Mouse (Mus musculus) ovary, postnatal 14 days (tissue): ENCODE measurements at regions not wholly inside any gene's neighbourhood (a gene's known extent, or its start where the extent isn't known, plus 50 kb on each side); places are given as distances from the start of the nearest gene placed in this dataset.

Source experiments
- DNase-seq: peaks from one replicate; pipeline ENCODE4 v3.0.0; 2022; ENCODE audit warnings: low spot score

DNA sequence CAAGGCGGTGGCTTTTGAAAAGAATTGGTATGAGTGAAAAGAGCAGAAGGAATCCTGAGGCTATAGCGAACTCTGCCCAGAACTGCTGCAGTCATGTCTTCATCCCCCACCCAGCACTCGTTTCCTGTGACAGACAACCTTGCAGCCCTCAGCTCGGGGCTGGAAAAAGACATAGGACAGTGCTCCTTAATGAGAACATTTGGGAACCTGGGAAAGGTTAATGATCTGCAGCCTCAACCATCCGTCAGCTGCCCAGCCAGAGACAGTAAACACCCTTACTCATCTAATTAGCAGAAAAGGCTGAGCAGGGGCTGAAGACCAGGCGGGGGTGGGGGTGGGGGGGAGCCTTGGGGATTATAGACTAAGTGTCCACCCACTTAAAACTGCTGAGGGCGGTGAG is 76.3 kb upstream of the Arhgap36 start:
- no peak for DNase-seq

DNA sequence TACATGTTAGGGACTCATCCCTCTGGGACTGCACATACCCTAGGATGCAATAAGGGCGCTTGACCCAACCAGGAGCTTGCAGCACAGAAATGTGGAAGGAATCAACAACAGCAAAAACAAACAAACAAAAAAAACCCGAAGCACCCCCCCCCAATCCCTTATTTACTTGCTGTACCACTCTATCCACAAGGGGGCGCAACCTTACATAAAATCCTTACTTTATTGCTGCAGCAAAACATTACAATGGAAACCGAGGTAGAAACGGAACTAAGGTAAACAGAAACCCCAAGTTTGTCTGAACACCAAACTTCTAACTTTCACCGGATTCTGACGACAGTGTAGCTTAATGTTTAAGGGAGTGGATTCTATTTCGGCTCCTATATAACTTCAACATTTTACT is 86.7 kb upstream of the Arhgap36 start:
- peak; percentile 11 for DNase-seq

DNA sequence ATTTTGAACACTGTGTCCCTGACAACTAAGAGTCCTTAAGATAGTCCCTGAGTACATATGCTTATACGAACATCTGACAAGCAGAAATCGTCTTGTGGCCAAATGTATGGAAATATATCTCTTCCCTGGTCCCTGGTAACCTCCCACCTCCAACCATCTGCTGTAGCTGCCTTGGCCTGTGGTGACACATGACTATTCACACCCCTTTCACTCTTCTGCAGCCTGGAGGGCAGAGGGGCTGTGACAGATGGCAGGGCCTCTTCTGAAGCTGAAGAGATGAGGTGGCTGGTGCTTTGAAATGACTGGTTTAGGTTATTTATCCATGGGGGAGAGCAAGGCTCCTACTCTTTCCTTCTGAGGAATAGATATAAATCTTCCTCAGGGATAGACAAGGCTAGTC is 82.3 kb upstream of the Enox2 start:
- no peak for DNase-seq

DNA sequence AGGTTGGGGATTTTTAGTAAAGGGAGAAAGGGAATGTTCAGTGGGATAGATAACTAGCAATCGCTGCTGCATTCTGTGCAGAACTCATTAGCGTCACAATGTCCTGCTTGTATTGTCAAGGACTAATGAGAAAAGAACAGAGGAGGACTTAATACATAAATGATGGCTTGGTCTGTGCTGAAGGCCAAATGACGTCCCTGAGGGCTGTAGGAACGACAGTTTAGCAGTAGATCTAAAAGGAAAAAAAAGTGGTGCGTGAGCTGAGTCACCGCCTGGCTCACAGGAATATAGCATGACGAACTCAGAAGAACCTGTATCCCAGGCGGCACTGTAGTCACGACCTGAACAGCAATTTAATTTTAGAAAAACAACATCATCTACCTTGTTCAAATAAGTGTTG is 81.3 kb upstream of the Enox2 start:
- no peak for DNase-seq

DNA sequence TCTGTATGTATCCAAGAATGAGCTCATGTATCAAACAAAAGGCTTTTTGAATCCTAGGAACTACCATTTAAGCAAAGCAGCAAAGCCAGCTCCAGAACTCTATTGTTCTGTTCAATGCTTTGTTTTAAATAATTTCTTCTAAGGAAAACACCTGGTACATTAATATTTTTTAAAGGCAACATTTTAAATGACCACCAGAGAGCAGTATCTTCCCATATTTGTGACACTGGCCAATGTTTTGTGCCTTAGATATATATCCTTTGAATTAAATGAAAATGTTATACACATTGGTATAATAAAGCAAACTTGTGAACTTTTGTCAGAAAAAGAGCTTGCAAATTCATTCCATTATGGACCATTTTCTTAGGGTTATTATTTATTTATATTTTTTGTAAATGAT is 58.4 kb upstream of the Enox2 start:
- no peak for DNase-seq
